Mouse (Mus musculus): ENCODE results near the gene Serpinb7.

Serpinb7 gene

DNA sequence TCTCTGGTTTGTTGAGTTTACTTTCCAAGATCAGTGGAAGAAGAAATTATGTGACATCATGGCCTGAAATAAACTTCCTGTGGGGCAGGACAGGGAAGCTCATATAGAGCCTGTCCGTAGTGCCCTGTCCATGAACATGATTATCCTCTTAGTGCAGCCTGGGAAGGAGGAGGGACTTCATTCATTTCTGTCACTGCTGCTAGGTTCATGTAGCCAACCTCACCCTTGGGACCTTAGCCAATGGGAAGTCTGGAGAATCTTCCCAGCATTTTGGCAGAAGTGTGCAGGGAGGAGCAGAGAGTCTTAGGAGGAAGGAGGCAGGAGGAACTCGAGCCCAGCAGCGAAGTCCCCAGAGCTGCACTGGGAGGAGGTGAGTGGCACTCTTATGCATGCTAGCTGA lies at the start of gene Serpinb7:
Serpinb7 (plus strand) TSS at position 301 of the 400 bp plus-strand sequence.
- in situ Hi-C loops (cut with MseI, MboI), result no loop called here

DNA sequence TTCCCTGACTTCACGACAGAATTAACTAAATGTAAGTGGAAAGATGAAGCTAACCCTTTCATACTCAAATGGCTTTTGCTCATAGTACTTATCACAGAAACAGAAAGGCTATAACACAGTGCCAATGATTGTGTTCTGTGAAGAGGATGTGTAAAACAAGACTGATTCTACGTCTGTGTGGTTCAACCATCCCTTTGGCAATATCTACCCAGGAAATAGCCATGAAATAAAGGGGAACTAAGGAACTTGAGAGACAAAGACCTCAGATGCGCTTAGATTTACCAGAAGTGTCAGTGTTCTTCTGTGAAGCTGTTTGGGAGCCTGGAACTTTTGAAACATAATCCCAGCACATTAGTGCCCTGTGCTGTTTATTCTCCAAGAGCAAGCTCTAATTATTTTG lies 49.1 kb upstream of the Serpinb7 start:
- in situ Hi-C loops (cut with MseI, MboI), result no loop called here

DNA sequence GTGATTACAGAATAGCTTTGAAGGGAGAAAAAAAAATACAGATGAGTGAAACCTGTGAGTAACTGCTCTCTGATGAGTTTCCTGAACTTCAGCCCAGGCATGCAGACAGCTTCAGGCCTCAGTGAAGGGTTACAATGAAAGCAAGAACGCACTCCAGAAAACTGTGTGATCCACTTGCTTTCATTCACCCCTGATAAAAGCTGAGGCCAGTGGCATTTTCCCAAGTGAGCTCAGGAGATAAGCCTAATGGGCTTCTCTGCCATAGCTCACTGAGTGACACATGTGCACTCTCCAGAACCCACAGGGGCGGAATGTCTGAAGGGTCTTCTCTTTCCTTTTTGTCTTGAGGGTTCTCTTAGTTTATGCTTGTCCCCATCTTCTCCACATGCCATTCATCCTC lies 48.3 kb upstream of the Serpinb7 start:
- in situ Hi-C loops (cut with MseI, MboI), result no loop called here

DNA sequence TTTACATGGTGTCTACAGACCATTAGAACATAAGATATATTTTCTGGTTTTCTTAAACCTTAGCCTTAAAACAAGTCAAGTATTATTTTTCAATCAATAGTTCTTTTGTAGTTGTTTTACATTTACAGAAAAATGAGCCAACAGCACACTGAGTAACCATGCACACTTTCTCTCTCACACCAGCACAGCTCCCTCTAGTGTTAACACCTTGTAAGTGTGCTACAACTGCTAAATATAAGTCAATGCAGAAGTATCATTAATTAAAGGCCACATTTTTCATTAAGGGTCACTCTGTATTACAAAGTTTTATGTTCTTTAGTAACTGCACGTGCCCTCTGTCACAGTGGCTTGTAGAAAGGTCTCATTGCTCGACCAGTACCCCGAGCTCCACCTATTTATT lies 46.4 kb upstream of the Serpinb7 start:
- in situ Hi-C loops (cut with MseI, MboI), result no loop called here

DNA sequence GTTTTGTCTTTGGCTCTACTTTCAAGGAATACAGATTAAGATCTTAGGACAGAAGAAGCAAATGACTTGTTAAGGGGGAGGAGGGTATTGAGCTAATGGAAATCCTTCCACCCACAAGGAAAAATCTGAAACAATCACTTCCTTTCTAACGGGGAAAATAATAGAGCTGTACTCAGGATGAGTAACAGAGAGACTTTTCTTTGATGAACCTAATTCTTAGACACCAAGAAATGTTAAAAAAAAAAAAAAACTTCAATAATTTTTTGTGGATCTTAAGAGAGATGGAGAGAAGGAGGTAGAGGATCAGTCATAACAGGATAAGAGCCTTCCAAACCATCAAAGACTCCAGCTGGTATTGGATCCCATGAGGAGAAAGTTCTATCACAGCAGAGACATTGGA lies 38.6 kb upstream of the Serpinb7 start, which contains the start of gene Serpinb11:
Serpinb11 (plus strand) TSS at position 301 of the 400 bp plus-strand sequence.
- in situ Hi-C loops (cut with MseI, MboI), result no loop called here

DNA sequence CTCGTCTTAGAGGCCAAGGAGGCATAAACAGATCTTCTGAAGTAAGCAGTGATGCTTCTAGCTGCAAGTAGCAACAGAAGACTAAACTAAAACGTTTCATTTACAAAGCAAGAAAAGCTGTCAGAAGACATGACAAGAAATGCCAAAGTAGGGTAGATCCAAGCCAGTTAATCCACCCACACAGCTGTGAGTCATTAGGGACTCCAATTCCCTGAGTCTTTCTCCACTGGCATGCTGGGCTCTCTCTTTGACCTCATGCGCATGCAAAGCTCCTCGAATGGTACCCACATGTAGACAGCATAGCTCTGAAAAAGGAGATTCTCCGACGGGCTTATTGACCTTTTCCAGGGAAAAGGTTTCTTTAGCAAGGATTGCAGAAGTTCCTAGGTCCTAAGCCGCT lies 33.5 kb upstream of the Serpinb7 start:
- in situ Hi-C loops (cut with MseI, MboI), result no loop called here

DNA sequence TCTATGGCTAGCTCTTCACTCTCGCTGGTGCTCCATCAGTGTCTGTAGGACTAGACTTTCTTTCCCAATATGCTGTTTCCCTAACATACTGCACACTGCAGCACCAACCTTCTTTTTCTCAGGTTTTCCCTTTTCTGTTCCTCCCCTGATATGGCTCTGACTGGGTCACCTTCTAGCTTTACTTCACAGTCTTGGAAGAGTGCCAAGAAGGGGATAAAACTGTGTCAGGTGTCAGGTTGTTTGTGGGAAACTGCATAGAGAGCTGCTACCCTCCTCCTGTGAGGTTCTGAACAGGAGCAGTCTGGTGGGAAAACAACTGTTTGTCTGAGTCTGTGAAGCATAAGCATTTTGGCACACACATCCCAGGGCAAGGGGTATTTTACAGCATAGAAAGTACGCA lies 30.5 kb upstream of the Serpinb7 start:
- in situ Hi-C loops (cut with MseI, MboI), result no loop called here

DNA sequence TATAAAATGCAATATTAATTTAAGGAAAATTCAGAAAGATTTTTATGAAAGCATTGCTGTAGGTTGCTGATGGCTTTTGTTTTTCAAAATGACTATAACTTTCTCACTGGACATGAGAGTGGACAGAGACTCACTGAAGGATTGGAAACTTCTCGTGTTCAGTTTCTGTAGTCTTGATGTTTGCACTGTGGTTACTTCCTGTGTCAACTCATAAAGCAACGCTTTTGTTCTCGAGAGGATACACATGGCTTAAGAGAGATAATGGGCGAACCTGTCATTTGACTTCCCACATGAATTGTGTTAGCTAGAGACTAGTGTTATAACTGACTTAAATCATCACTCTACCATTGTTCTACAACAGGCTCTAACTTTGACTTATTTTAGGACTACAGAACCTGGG lies 22.5 kb upstream of the Serpinb7 start:
- in situ Hi-C loops (cut with MseI, MboI), result no loop called here

DNA sequence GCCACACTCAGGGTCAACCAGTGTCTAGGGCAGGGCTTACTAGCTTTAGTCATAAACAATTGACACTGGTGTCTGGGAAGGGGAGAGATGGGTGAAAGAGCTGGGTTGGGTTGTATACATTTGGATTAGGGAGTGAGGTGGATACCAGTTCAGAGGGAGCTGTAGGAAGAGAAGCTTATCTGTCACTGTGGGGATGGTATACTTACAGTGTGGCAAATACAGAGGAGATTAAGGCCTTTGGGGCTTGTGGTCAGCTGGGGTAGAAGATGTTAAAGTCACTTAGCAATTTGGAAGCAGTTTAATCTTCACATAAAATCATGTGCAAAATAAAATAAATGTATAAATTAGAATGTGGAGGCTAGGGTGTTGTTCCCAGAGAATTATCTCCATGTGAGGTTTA lies 21.1 kb upstream of the Serpinb7 start:
- in situ Hi-C loops (cut with MseI, MboI), result no loop called here

DNA sequence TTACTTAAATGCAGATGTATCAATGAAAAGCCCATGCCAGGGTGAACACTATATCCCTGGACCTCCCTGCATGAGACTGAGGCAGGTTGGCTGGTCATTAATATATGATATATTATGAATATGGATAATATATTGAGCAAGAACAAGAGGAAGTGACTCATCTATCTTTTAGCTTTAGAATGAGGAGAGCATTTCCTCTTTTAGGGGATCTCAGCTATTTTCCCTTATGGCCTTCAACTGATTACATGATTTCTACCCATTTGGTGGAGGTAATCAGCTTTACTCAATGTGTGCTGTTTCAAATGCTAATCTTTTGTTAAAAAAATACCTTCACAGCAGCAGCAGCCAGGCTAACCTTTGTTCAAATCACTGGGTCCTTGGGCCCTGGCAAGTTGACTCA lies 18.0 kb upstream of the Serpinb7 start:
- in situ Hi-C loops (cut with MseI, MboI), result no loop called here

DNA sequence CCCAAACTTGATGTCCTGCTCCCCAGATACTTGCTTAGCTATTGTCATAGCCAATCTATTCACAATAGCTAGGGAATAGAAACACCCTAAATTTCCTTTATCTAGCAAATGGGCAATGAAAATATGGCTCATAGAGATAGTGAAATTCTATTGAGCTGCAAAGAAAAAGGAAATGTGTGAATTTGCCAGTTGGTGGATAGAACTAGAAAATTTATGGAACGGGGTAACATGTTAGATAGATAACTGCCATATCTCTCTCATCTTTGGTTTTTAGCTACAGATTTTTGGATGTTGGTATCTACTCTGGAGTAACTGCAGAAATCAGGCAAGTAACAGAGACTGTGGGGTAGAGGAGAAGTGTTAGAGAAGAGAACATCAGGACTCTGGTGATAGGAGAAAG lies 17.1 kb upstream of the Serpinb7 start:
- in situ Hi-C loops (cut with MseI, MboI), result no loop called here

DNA sequence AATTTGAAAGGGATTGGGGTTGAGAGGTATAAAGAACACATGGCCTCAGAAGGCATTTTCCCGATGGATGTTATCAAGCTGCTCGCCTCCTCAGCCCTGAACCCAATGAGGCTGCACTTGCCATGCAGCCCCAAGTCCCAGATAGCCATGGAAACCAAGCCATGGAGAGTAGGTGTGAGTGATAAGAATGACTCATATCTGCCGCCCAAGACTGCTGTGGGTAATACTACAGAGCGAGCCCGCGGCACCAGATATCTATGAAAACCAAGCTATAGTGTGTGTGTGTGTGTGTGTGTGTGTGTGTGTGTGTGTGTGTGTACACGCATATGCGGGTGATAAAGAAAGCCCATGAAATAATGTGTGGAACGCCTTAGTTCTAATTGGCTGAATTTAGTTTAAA lies 14.9 kb upstream of the Serpinb7 start:
- in situ Hi-C loops (cut with MseI, MboI), result no loop called here

DNA sequence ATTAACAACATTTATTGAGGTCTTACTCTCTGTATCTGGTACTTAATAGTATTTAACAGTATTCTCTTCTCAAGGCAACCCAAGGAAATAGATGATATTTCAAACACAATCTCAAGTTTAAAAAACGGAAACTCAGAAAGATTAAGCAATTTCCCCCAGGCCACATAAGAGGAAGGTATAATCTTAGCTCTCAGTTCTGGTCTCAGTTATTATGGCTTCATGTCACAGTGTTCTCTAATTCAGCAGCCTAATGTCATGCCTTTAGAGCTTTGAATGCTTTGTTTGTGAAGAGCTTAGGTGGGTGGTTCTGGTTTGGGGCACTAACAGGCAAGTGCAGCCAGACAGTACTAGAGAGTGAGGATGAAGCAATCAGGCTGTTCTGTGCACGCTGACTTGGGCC lies 9.7 kb upstream of the Serpinb7 start:
- in situ Hi-C loops (cut with MseI, MboI), result no loop called here

DNA sequence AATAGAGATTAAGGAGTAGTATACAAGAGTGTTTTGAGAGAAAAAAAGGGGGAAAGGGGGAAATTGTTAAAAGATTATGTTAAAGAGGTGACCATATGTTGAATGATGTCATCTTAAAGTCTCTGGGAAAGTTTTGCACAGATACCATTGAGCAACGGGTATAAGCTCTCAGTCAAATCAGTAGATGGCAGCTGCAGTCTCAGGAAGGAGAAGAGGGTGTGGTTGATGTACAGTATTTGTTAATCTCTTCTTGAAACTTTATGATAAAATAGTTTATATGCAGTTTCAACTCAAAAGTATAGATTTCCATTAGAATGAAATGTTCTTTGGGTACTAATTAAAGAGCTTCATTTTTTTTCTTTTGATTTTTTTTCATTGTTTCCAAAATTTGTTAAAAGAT lies 2.0 kb upstream of the Serpinb7 start:
- in situ Hi-C loops (cut with MseI, MboI), result no loop called here

DNA sequence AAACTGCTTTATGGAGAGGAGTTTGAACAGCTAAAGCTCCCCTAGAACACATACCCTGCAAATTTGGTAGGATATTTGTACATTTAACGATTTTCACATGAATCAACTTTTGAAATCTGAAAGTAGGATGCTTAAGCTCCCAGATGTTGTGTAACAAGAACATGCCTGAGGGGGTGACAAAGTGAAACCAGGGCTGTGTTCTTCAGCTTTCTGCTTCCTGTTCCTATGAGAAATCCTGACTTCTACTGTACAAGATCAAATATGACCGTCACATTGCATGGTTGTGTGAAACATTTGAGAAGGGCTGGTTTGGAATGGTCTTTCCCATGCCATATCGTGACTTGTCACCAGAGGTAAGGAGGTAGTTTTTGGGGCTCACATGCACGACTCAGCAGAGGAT lies 2.6 kb downstream of the Serpinb7 start:
- in situ Hi-C loops (cut with MseI, MboI), result no loop called here

DNA sequence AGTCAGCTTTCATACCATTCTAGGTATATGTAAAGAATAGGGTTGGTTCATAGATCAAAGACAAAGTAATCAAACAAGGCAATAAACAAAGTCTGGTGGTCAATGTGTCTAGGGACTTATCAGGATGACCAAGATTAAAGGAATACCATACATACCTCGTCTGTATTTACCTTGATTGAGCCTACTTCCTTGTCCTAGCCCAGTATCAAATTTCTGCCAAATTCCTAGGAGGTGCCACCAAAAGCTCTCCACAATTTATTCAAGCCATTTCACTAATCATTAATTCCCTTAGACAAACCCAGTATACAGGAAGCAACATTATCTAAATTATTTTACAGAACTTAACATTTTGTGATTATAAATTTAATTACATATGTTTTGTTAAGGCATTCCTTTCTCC lies 15.2 kb downstream of the Serpinb7 start:
- in situ Hi-C loops (cut with MseI, MboI), result no loop called here

DNA sequence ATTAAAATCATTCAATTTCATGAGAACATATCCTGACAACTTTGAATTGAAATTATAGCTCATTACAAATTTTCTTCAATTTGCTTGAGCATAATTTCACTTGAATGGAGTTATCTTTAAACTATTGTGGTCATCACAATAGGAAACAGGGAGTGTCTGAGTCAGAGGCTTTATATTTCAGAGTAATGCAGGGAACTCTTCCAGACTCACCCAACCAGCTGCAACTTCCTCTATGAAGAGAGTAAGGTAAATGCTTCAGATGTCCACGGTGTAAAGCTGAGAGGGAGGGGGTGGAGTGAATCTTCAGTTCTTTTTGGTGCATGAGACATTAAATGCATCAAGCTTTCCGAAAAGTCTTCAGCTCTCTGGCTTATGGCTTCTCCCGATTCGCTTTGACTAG lies 23.0 kb downstream of the Serpinb7 start:
- in situ Hi-C loops (cut with MseI, MboI), result no loop called here

DNA sequence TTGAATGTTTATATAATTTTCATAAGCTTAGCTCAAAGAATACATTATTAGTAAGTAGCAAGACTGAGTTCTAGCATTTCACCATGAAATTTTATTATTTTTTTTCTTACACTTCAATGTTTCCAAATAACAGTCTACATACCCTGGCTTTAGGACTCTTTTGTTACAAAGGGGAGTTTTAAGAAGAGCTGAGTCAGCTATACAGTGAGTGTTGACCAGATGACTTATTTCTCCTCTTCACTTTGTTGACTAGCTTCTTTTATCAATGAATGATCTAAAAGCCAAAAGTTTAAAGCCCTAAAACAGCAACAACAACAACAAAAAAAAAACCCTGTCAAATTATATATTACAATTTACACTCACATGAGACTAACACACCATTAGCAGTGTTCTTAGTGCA lies 31.8 kb downstream of the Serpinb7 start:
- in situ Hi-C loops (cut with MseI, MboI), result no loop called here

DNA sequence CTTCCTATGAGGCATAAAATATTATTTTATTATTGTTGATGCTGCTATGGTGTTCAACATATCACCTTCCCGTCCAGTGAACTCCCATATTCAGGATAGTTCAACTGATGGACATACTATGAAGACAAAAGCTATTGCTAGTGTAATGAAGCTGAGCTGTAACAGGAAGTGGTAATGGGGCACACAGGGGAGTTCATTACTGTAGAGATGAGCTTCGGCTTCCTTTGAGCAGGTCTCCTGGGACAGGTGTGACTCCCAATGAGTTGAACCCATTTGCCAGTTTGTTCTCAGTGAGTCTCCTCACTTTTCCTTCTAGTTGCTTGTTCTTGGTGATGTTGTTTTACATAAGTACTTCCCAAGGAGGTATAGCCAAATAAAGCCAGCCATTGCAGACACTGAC lies 36.1 kb downstream of the Serpinb7 start:
- in situ Hi-C loops (cut with MseI, MboI), result no loop called here

DNA sequence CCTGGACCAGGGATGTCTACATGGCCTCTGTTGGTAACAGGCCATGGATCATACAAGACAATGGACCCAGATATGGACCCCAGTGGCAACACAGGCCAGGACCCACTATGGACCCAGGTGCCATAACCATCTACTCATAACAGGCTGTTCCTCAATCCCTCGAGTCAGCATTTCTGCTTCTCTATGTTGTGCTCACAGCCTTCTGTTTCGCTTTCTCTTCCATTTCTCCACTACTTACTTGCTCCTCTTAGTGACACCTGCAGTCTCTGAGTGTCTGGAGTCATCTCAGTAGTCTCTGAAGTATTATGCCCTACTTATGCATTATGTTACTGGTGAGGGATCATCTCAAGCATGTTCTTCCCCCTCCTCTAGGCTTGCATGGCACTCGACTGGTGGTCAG lies 40.0 kb downstream of the Serpinb7 start:
- in situ Hi-C loops (cut with MseI, MboI), result no loop called here

DNA sequence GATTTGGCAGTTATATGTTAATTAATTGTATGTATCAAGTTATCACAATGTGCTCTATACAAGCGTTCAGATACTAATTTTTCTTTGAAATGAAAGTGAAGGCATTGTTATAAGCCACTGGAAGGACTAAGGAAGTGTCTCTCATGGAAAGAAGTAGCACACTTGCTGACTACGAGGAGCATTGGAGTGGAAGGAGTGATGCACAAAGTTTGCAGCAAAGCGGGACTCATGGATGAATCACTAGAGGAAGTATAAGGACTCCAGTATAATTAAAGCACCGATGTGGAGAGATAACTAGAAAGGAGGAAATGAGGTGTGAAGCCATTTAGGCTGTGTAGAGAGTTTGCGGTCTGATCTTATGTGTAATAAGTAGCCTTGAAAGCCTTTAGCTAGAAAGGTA lies 45.9 kb downstream of the Serpinb7 start:
- in situ Hi-C loops (cut with MseI, MboI), result no loop called here

DNA sequence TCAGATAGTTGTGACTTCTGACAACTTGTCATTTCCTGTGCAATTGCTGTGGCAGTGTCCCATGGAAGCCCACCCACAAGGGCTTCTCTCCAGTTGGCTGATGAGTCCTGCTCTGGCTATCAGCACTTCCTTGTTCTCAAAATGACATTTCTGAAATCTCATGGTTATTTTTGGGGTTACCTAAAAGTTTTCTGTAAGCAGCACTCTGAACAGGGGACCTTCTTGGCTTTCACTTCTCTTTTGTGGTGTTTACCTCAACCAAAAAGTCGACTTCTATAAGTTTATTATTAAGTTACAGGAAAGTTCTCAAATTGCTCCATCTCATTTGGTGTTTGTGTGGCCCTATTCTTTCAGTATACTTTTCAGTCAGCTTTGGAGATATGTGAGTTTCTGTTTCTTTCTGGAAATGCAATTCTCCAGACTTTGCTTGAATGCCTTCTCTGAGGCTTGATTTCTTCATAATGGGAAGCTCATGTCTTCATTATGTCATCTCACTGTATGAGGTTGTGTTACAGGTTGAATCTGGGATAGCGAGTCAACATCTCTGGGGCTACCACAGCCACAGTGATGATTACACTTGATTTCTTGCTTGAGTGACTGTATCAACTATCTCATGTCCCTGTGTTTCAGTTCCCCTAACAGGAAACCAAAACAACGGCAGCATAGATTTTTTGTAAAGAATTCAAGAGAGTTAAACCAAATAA lies 47.9 kb downstream of the Serpinb7 start:
- in situ Hi-C loops (cut with MseI, MboI), result no loop called here

DNA sequence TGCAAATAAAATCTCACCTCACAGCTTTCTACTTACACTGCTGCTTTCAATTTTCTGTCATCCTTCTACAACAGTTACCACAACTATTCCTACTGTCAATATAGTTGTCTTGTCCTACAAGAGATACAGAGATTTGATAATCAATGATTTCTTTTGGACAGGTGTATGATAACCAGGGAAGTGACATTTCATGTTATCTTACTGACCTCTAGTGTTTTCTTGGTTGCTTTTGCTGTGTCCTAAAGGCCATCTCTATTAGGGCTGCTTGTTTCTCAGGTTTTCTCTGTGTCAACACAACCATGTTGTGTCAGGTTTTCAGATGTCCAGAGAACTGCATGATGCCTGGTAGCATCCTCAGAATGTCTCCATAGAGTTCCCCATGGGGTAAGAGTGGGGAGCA lies 80.5 kb downstream of the Serpinb7 start:
- in situ Hi-C loops (cut with MseI, MboI), result loop anchor here (25.0 kb wide), 2 partner anchors 243 to 468 kb away; no protein-coding TSS in a partner anchor

DNA sequence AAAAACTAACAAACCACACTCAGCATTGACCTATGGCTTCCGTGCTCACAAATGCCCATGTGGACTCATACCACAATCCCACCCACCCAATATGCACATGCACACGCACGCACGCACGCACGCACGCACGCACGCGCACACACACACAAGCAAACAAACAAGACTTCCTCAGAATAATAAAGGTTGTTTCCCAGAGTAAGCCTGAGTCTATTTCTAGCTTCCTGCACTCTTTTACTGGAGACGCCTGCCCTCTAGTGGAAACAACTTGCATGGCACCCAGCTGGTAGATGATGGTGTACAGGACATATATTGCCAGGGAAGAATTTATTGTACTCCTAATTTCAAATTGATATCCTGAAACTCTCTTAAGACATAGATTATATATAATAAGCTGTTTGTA lies 82.0 kb downstream of the Serpinb7 start:
- in situ Hi-C loops (cut with MseI, MboI), result loop anchor here (25.0 kb wide), 2 partner anchors 244 to 469 kb away; no protein-coding TSS in a partner anchor
